Mouse (Mus musculus): ENCODE data around the gene B4gat1. TPM values are rescaled to one million over a fixed set of nuclear protein-coding genes. Genes with fewer than 3 reads are reported as not detected.
A peak's percentile ranks its signal among the peaks of the same experiment; 100 is the strongest.
"Not testable (repeated sequence)": the region's sequence is repeated elsewhere in the genome, so short reads cannot be mapped to it uniquely, and the experiment has no call there.

B4gat1 gene
- total RNA-seq, 1 experiment from 2014 or later: 29.4 TPM

DNA sequence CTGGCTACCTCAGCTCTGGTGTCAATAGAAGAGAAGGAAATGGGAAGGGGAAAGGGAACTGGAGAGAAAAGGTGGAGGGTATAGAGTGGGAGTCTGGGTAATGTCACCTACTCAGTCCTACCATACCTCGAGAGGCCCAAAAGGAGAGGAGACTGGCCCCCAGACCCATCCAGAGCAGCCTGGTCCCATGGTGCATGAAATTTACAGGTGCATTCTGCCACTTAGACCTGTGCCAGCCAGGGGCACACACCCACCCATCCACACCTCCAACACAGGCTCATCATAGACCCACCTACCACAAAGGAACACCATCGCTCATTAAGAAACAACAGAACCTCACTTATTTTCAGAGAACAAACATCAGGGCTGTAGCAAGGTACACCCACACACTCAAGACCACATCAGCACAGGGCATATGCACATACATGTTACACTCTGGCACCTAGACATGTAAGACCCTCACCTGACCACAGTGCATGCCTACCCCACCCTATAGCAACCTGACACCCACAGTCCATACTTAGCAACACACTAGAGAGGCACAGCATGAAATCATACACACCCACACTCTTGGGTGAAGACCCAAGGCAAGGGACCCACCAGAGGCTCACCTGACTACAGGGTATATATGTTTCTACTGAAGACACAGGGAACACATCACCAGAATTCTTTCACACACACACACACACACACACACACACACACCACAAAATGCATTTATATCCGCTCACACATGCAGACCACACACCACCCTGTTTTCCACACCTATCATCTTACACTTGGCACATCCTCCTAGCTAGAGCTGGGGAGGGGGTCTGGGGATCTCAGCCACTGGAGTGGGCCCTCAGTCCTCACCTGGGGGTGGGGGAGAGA is 45.6 kb downstream of the B4gat1 start:
- no peak for DNase-seq

DNA sequence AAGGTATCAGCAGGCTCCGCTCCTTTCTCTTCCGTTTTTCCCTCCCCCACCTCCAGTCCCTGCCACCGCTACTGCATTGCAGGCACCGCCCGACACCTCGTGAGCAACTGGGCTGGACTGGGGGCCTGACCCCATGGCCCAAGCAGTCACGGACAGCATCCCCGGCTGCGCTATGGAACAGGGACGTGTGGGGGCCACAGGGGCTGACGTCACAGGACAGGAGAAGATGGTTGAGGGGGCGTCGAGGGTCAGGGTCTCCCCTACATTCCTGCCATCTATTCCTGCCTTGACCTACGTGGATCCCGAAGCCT is 46.2 kb downstream of the B4gat1 start:
- no peak for DNase-seq

DNA sequence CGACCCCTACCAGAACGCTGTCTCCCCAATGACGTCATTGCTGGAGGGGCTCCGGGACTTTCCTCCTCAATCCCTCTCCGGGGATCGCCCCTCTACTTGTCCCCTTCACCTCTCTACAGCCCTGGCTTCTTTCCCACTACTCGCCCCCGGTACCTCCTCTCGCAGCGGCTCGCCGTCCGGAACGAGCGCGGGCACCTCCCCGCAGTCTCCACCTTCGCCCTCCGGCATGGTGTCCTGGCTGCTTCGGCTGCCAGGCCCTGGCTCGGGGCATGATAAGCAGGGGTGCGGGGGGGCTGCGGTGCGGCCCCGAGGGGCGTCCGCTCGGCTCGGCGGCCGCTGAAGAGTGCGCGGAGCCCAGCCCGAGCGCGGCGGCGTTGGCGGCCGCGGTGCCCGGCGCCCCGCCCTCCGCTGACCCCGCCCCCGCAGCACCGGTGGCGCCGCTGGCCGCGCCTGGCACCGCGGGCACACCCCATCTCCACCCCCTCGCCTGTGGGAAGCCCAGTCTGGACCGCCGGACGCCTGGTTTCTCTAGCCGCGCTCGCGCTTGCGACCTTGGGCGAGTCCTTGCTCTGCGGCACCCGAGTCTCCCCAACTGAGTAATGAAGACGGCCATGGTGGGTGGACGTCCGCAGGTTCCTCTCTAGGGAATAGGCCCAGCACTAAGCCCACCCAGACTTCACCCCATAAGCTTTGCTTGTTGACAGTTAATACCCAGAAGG is 46.7 kb downstream of the B4gat1 start, which contains the start of gene Tmem151a:
Tmem151a (minus strand) TSS at position 387 of the 719 bp plus-strand sequence.
- DNase-seq: peak; percentile 73

DNA sequence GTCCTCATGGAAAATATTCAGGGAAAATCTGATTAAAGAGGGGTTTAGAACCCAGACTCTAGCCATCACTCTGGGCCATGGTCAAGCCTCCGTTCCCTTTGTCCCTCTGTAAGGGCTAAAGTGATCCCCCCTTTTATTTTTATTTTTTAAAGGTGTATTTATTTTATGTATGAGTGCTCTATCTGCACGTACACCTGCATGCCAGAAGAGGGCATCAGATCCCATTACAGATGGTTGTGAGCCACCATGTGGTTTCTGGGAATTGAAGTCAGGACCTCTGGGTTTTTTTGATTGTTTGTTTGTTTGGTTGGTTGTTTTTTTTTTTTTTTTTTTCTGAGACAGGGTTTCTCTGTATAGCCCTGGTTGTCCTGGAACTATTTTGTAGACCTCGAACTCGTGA is 47.9 kb downstream of the B4gat1 start:
- DNase-seq: not testable (repeated sequence)

DNA sequence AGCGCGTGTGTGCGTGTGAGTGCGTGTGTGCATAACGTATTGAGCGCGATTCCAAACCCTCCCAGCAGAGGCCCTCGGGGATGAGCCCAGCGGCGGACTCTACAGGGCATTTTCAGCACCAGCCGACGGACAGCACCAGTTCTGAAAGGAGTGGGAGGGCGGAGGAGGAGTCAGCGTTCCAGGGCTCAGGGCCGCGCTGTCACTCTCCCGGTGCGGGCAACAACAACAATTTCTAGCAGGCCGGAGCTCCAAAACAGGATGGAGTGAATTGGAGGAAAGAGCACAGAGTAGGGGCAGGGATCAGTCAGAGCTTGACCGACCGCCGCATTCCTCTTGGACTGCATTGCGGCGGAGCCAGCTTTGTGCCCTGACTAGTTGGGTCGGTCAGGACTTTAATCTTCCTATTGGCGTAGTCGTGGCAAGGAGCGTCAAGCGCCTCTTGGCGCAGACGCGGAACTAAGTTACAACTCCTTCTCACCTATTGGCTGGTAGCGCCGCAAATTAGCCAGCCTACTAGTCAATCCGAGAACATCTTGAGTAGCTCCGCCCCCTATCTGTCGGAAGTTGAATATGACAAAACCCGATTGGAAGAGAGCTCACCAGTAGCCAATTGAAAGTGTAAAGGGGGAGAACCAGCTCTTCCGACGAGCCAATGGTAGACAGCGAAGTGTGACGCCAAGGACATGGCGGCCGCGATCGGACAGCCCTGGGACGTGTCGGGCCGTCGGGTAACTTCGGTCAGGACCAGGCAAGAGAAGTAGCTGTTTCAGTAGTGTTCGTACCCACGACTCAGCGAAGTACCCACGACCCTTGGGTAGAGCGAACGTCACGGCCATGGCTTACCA is 49.5 kb downstream of the B4gat1 start, which contains the start of gene Yif1a:
Yif1a (plus strand) TSS at position 655 of the 845 bp plus-strand sequence.
- DNase-seq: peak; percentile 97

DNA sequence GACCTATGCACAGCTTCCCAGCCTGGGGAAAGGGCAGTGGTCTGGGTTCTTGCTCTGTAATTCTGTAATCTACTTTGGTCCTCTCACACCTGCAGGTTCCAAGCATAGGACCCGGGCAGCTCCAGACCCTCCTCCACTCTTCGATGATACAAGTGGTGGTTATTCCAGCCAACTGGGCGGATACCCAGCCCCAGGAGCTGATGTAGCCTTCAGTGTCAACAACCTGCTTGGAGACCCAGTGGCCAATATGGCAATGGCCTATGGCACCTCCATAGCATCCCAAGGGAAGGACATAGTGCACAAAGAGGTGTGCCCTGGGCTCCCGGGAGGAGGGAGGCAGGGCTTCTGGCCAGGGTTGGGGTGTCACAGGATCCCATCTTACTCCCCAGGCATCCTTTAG is 50.7 kb downstream of the B4gat1 start:
- no peak for DNase-seq

Other genes with a start within 250 kb of the B4gat1 start
- gene Rbm4, start 244.9 kb upstream of the B4gat1 start, total RNA-seq (2021): 57.2 and 60.3 TPM in 2 replicates
- 23.1 and 30.8 TPM in 2 replicates for gene Gm21992, start 227.2 kb upstream of the B4gat1 start, total RNA-seq (2021)
- 43.5 and 45.4 TPM in 2 replicates for gene Rbm14, start 227.2 kb upstream of the B4gat1 start, total RNA-seq (2021)
- 107 and 116 TPM in 2 replicates for gene Ccs, start 199.5 kb upstream of the B4gat1 start, total RNA-seq (2021)
- gene Ccdc87, start 199.5 kb upstream of the B4gat1 start, total RNA-seq (2021): 0.19 TPM in 2 replicates
- 261 and 277 TPM in 2 replicates for gene Ctsf, start 183.7 kb upstream of the B4gat1 start, total RNA-seq (2021)
- 0.67 and 1.4 TPM in 2 replicates for gene Actn3, start 160.9 kb upstream of the B4gat1 start, total RNA-seq (2021)
- gene Zdhhc24, start 160.2 kb upstream of the B4gat1 start, total RNA-seq (2021): 15.1 and 17.2 TPM in 2 replicates
- gene Bbs1, start 132.2 kb upstream of the B4gat1 start, total RNA-seq (2021): 10.3 and 11.0 TPM in 2 replicates
- 69.2 and 87.7 TPM in 2 replicates for gene Dpp3, start 110.5 kb upstream of the B4gat1 start, total RNA-seq (2021)
- 5.3 and 5.6 TPM in 2 replicates for gene Peli3, start 95.7 kb upstream of the B4gat1 start, total RNA-seq (2021)
- gene Mrpl11, start 76.7 kb upstream of the B4gat1 start, total RNA-seq (2021): 68.2 and 70.3 TPM in 2 replicates
- gene Npas4, start 48.5 kb upstream of the B4gat1 start, total RNA-seq (2021): 0.26 TPM in 2 replicates
- gene Slc29a2, start 15.0 kb upstream of the B4gat1 start, total RNA-seq (2021): 2.3 and 4.4 TPM in 2 replicates
- 0.56 and 1.5 TPM in 2 replicates for gene AC124502.3, start 65 bp downstream of the B4gat1 start, total RNA-seq (2021)
- 23.9 and 26.3 TPM in 2 replicates for gene Brms1, start 2.5 kb downstream of the B4gat1 start, total RNA-seq (2021)
- gene Rin1, start 11.7 kb downstream of the B4gat1 start, total RNA-seq (2021): 3.0 and 3.9 TPM in 2 replicates
- 17.3 and 21.0 TPM in 2 replicates for gene Cd248, start 29.3 kb downstream of the B4gat1 start, total RNA-seq (2021)
- gene Tmem151a, start 46.7 kb downstream of the B4gat1 start, total RNA-seq (2021): 2.0 and 2.5 TPM in 2 replicates
- gene Yif1a, start 49.7 kb downstream of the B4gat1 start, total RNA-seq (2021): 80.4 and 84.7 TPM in 2 replicates
- 3.1 and 3.9 TPM in 2 replicates for gene Cnih2, start 59.7 kb downstream of the B4gat1 start, total RNA-seq (2021)
- gene Rab1b, start 68.2 kb downstream of the B4gat1 start, total RNA-seq (2021): 166 and 167 TPM in 2 replicates
- gene Klc2, start 79.7 kb downstream of the B4gat1 start, total RNA-seq (2021): 34.9 and 37.7 TPM in 2 replicates
- gene Pacs1, start 234.3 kb downstream of the B4gat1 start, total RNA-seq (2021): 20.4 and 25.5 TPM in 2 replicates

Data from adrenal gland, postnatal 14 days (tissue).